In genomic region chr5:8571118-8571517, GRCm38 (mm10) we compare ENCODE assay signal across 10 mouse cellular contexts. TPM values are rescaled to one million over a fixed set of nuclear protein-coding genes. Genes with fewer than 3 reads are reported as not detected.
DNase-seq lines count a peak whose midpoint lies in the region; ATAC-seq and TF ChIP-seq lines count a peak whose summit lies in the region.
"Had no signal": no experiment of that assay in that cellular context is flagged by ENCODE, and none has a peak within 500 bp of the region (broad histone marks: within the 10 kb centered on the region; RNA-seq: fewer than 3 reads in every experiment).

No protein-coding gene starts in this region.

- no peaks in the 10 kb centered on the region for H3K27me3 ChIP-seq in heart, embryonic 11.5 days (ENCODE audit: control insufficient read depth, insufficient read depth, low read length)
- no peaks in the 10 kb centered on the region for H3K27me3 ChIP-seq in heart, embryonic 13.5 days (replicated peaks)
- H3K27me3 ChIP-seq in lung, embryonic 14.5 days (ENCODE audit: insufficient read depth, low read length) = no peaks in the 10 kb centered on the region
- H3K27me3 ChIP-seq: hindbrain, embryonic 13.5 days had no signal

- peak; percentile 96 for DNase-seq in heart, adult 11 months
- peak; percentile 12 for DNase-seq in Muller cell, postnatal 12 days (ENCODE audit: inconsistent ontology term)
- DNase-seq in lung, embryonic 14.5 days = peak; percentile 32
- no peak for DNase-seq in ovary, adult 18-20 months (ENCODE audit: low spot score)

- no peak overlapping the region for H3K4me3 ChIP-seq in heart, embryonic 11.5 days (ENCODE audit: low read depth, low read length)
- no peak overlapping the region for H3K4me3 ChIP-seq in heart, embryonic 13.5 days
- no peak overlapping the region for H3K4me3 ChIP-seq in lung, embryonic 14.5 days (ENCODE audit: low read depth, low read length)
- H3K4me3 ChIP-seq: hindbrain, embryonic 13.5 days had no signal

- H3K36me3 ChIP-seq in heart, embryonic 11.5 days (ENCODE audit: control insufficient read depth, insufficient read depth, low read length) = no peaks in the 10 kb centered on the region
- no peaks in the 10 kb centered on the region for H3K36me3 ChIP-seq in heart, embryonic 13.5 days
- H3K36me3 ChIP-seq in lung, embryonic 14.5 days (ENCODE audit: insufficient read depth) = no peaks in the 10 kb centered on the region
- H3K36me3 ChIP-seq: hindbrain, embryonic 13.5 days had no signal

- H3K4me2 ChIP-seq in heart, embryonic 11.5 days = no peak overlapping the region
- no peak overlapping the region for H3K4me2 ChIP-seq in heart, embryonic 13.5 days
- no peak overlapping the region for H3K4me2 ChIP-seq in lung, embryonic 14.5 days
- H3K4me2 ChIP-seq: hindbrain, embryonic 13.5 days had no signal

- no peak for TF ChIP-seq CTCF in lung, embryonic 14.5 days (IDR thresholded peaks at IDR 0.05; ENCODE audit: low read depth)

- 64% methylated on average over 3 of the region's 3 CpGs for WGBS in heart, embryonic 11.5 days (ENCODE audit: insufficient replicate concordance)
- WGBS in heart, embryonic 13.5 days = 69% methylated on average over 3 of the region's 3 CpGs
- WGBS in lung, embryonic 14.5 days = 65% methylated on average over 3 of the region's 3 CpGs

- H3K27ac ChIP-seq in heart, embryonic 11.5 days (ENCODE audit: low read depth, low read length) = no peak overlapping the region
- peak overlapping the region; percentile 20; the same call in 1 of the 2 replicates for H3K27ac ChIP-seq in heart, embryonic 13.5 days (replicated peaks)
- peak overlapping the region; percentile 24; the same call in 1 of the 2 replicates for H3K27ac ChIP-seq in lung, embryonic 14.5 days (ENCODE audit: low read depth)
- H3K27ac ChIP-seq: hindbrain, embryonic 13.5 days; macrophage had no signal

- H3K9ac ChIP-seq in heart, embryonic 11.5 days (ENCODE audit: low read depth, low read length) = no peak overlapping the region
- no peak overlapping the region for H3K9ac ChIP-seq in heart, embryonic 13.5 days
- no peak overlapping the region for H3K9ac ChIP-seq in lung, embryonic 14.5 days
- H3K9ac ChIP-seq: hindbrain, embryonic 13.5 days had no signal

- H3K9me3 ChIP-seq in heart, embryonic 11.5 days (replicated peaks; ENCODE audit: control insufficient read depth, low read length) = no peaks in the 10 kb centered on the region
- no peaks in the 10 kb centered on the region for H3K9me3 ChIP-seq in heart, embryonic 13.5 days
- H3K9me3 ChIP-seq in lung, embryonic 14.5 days (ENCODE audit: low read depth, low read length) = no peaks in the 10 kb centered on the region
- H3K9me3 ChIP-seq: hindbrain, embryonic 13.5 days had no signal

- no peak for ATAC-seq in heart, embryonic 11.5 days (replicated peaks; ENCODE audit: insufficient number of reproducible peaks, low FRiP score, low TSS enrichment)
- no peak for ATAC-seq in heart, embryonic 13.5 days (ENCODE audit: extremely low read depth, insufficient number of reproducible peaks, low FRiP score, low TSS enrichment)
- ATAC-seq in lung, embryonic 14.5 days (ENCODE audit: insufficient read depth) = no peak
- ATAC-seq in megakaryocyte, adult 5-6 weeks (ENCODE audit: poor library complexity, severe bottlenecking) = no peak
- no peak for ATAC-seq in CD4-positive, CD25-positive, alpha-beta regulatory T cell, adult 4 months

- no peaks in the 10 kb centered on the region for H3K4me1 ChIP-seq in heart, embryonic 11.5 days (ENCODE audit: control insufficient read depth, insufficient read depth, low read length)
- no peaks in the 10 kb centered on the region for H3K4me1 ChIP-seq in heart, embryonic 13.5 days
- no peaks in the 10 kb centered on the region for H3K4me1 ChIP-seq in lung, embryonic 14.5 days (ENCODE audit: insufficient read depth)
- H3K4me1 ChIP-seq: hindbrain, embryonic 13.5 days had no signal

RNA-seq across cellular contexts. Expression of gene Rundc3b, which starts 51.6 kb away (rescaled TPM):
- polyA plus RNA-seq in heart, embryonic 11.5 days (2014; fragmentation: Nextera tagmentation; extraction: Ambion mirVana) = 0.83 and 0.90 TPM in 2 replicates
- 0.90 and 0.97 TPM in 2 replicates for polyA plus RNA-seq in heart, embryonic 13.5 days (2015; fragmentation: Nextera tagmentation; extraction: Ambion mirVana)
- 2.1 and 2.8 TPM in 2 replicates for polyA plus RNA-seq in lung, embryonic 14.5 days (2014; fragmentation: Nextera tagmentation; extraction: Ambion mirVana)
- total RNA-seq in megakaryocyte, adult 5-6 weeks (2015) = 0.18 and 0.22 TPM in 2 replicates
- 0.59 and 0.85 TPM in 2 replicates for total RNA-seq in megakaryocyte, adult 5-6 weeks (2017)
- polyA plus RNA-seq in CD4-positive, CD25-positive, alpha-beta regulatory T cell, adult 4 months (2017; shearing (Covaris generic)) = 1 to 10 TPM; 3.9 to 4.1 TPM
